Mouse (Mus musculus) myocyte (in vitro differentiated cells): Measurements from ENCODE around the gene Wdr46. TPM values are rescaled to one million over a fixed set of nuclear protein-coding genes. Genes with fewer than 3 reads are reported as not detected.
"Not testable (repeated sequence)": the region's sequence is repeated elsewhere in the genome, so short reads cannot be mapped to it uniquely, and the experiment has no call there.

Experiments
- H3K27me3 ChIP-seq: one replicate; pipeline ENCODE4 v1.6.1; 2011; ENCODE audit not compliant: control insufficient read depth, insufficient read depth, insufficient read length
- H3K36me3 ChIP-seq: one replicate; pipeline ENCODE4 v1.6.1; 2011; ENCODE audit not compliant: control insufficient read depth, insufficient read depth
- H3K4me2 ChIP-seq: one replicate; pipeline ENCODE4 v1.6.1; 2011; ENCODE audit warnings: low read depth, control low read depth
- H3K4me3 ChIP-seq: one replicate; pipeline ENCODE4 v1.5.1; 2011; ENCODE audit warnings: mild to moderate bottlenecking, control low read depth, moderate library complexity
- H3K79me2 ChIP-seq: one replicate; pipeline ENCODE4 v1.6.1; 2011; ENCODE audit not compliant: control insufficient read depth, insufficient read depth
- H3ac ChIP-seq: one replicate; pipeline ENCODE4 v1.6.1; 2011; ENCODE audit not compliant: control insufficient read depth, insufficient read length
- CEBPB ChIP-seq: IDR thresholded peaks from 2 replicates; pipeline ENCODE4 v1.6.1; 2011; ENCODE audit warnings: mild to moderate bottlenecking, moderate library complexity; ENCODE audit not compliant: poor library complexity, insufficient read depth, severe bottlenecking
- E2F4 ChIP-seq: IDR thresholded peaks from one replicate; pipeline ENCODE4 v1.6.1; 2011; ENCODE audit warnings: mild to moderate bottlenecking, control low read depth, moderate library complexity; ENCODE audit not compliant: insufficient read depth
- MAX ChIP-seq: IDR thresholded peaks from one replicate; pipeline ENCODE4 v1.6.1; 2011; ENCODE audit warnings: low read depth, mild to moderate bottlenecking, control low read depth
- MYOD1 ChIP-seq, 3 experiments: IDR thresholded peaks; one replicate each; pipeline ENCODE4 v1.6.1; 2011; ENCODE audit warnings: control low read depth in 2 of 3, low read depth in 2 of 3, mild to moderate bottlenecking in 2 of 3, moderate library complexity in 1 of 3; ENCODE audit not compliant: insufficient read length in 2 of 3, control insufficient read depth in 1 of 3
- MYOG ChIP-seq, 3 experiments: IDR thresholded peaks; one replicate each; pipeline ENCODE4 v1.6.1; 2011; ENCODE audit warnings: control low read depth in 2 of 3, low read depth in 2 of 3, mild to moderate bottlenecking in 2 of 3; ENCODE audit not compliant: insufficient read length in 2 of 3, control insufficient read depth in 1 of 3, insufficient read depth in 1 of 3
- POLR2A ChIP-seq: IDR thresholded peaks from one replicate; pipeline ENCODE4 v1.6.1; 2011; ENCODE audit warnings: low read depth, mild to moderate bottlenecking, control low read depth, moderate library complexity; ENCODE audit not compliant: insufficient read length
- POLR2AphosphoS2 ChIP-seq: IDR thresholded peaks from one replicate; pipeline ENCODE4 v1.6.1; 2011; ENCODE audit warnings: low read depth, control low read depth; ENCODE audit not compliant: insufficient read length
- REST ChIP-seq: IDR thresholded peaks from one replicate; pipeline ENCODE4 v1.6.1; 2011; ENCODE audit warnings: mild to moderate bottlenecking, control low read depth, moderate library complexity; ENCODE audit not compliant: insufficient read depth, insufficient read length
- SRF ChIP-seq: IDR thresholded peaks from one replicate; pipeline ENCODE4 v1.6.1; 2011; ENCODE audit warnings: low read depth; ENCODE audit not compliant: control insufficient read depth, insufficient read length
- TCF12 ChIP-seq: IDR thresholded peaks from one replicate; pipeline ENCODE4 v1.6.1; 2011; ENCODE audit warnings: mild to moderate bottlenecking, control low read depth; ENCODE audit not compliant: poor library complexity, insufficient read depth, severe bottlenecking
- TCF3 ChIP-seq: IDR thresholded peaks from one replicate; pipeline ENCODE4 v1.6.1; 2011; ENCODE audit warnings: low read depth, control low read depth; ENCODE audit not compliant: insufficient read length
- USF1 ChIP-seq: IDR thresholded peaks from one replicate; pipeline ENCODE4 v1.6.1; 2011; ENCODE audit warnings: low read depth, mild to moderate bottlenecking, control low read depth, moderate library complexity
- polyA plus RNA-seq: library from polyadenylated mRNA; unstranded; fragments of >200 nt; fragmentation: generic; extraction: Trizol; gene quantifications from one replicate; pipeline ENCODE4 v1.2.1, GENCODE M21; 2012; ENCODE audit warnings: missing spikeins

Gene Wdr46
- polyA plus RNA-seq, 1 experiment, result 25.9 TPM

- H3K36me3 ChIP-seq, result no peaks in the 10 kb centered on the region
- no peak overlapping the region for H3K4me2 ChIP-seq
- no peaks in the 10 kb centered on the region for H3K79me2 ChIP-seq
- no peak overlapping the region for H3K4me3 ChIP-seq
- TF ChIP-seq SRF (no peak), MYOG (IDR thresholded peaks at IDR 0.05; ENCODE audit: control insufficient read depth in 1 of 3, insufficient read depth in 1 of 3, insufficient read length in 2 of 3, low read depth in 2 of 3) (no peak), POLR2A (no peak), MAX (no peak), TCF3 (no peak), REST (no peak), TCF12 (no peak), CEBPB (no peak), E2F4 (no peak), USF1 (no peak), POLR2AphosphoS2 (no peak), MYOD1 (IDR thresholded peaks at IDR 0.05; ENCODE audit: control insufficient read depth in 1 of 3, insufficient read length in 2 of 3, low read depth in 2 of 3) (no peak)
- no peaks in the 10 kb centered on the region for H3K27me3 ChIP-seq
- H3ac ChIP-seq, result no peak overlapping the region
These were observed 54.5 kb downstream of the Wdr46 start for GRCm38 (mm10) chr17:33994959-33995358.

GRCm38 (mm10) chr17:33995651-33996050, 55.2 kb downstream of the Wdr46 start:
- H3K4me2 ChIP-seq, result no peak overlapping the region
- H3K36me3 ChIP-seq, result no peaks in the 10 kb centered on the region
- no peaks in the 10 kb centered on the region for H3K79me2 ChIP-seq
- H3K27me3 ChIP-seq, result no peaks in the 10 kb centered on the region
- TF ChIP-seq REST, result no peak
- TF ChIP-seq TCF3, result no peak
- no peak for TF ChIP-seq POLR2AphosphoS2
- TF ChIP-seq TCF12, result no peak
- TF ChIP-seq USF1, result no peak
- no peak for TF ChIP-seq CEBPB
- no peak for TF ChIP-seq POLR2A
- TF ChIP-seq MYOG (IDR thresholded peaks at IDR 0.05; ENCODE audit: control insufficient read depth in 1 of 3, insufficient read depth in 1 of 3, insufficient read length in 2 of 3, low read depth in 2 of 3), result no peak
- TF ChIP-seq E2F4, result no peak
- no peak for TF ChIP-seq MYOD1 (IDR thresholded peaks at IDR 0.05; ENCODE audit: control insufficient read depth in 1 of 3, insufficient read length in 2 of 3, low read depth in 2 of 3)
- no peak for TF ChIP-seq SRF
- TF ChIP-seq MAX, result no peak
- no peak overlapping the region for H3K4me3 ChIP-seq
- no peak overlapping the region for H3ac ChIP-seq

- H3K27me3 ChIP-seq, H3ac ChIP-seq, H3K79me2 ChIP-seq, H3K4me3 ChIP-seq, H3K4me2 ChIP-seq, H3K36me3 ChIP-seq: not testable (repeated sequence)
These were observed 56.6 kb downstream of the Wdr46 start for GRCm38 (mm10) chr17:33997025-33997424.

GRCm38 (mm10) chr17:33998697-33999096, 58.2 kb downstream of the Wdr46 start:
- H3K4me3 ChIP-seq, H3K36me3 ChIP-seq, H3K79me2 ChIP-seq, H3ac ChIP-seq, H3K4me2 ChIP-seq, H3K27me3 ChIP-seq: not testable (repeated sequence)

Other genes starting within 250 kb of the Wdr46 start
- gene March2, start 222.0 kb upstream of the Wdr46 start, polyA plus RNA-seq, result 51.5 TPM
- gene Rab11b, start 180.1 kb upstream of the Wdr46 start, polyA plus RNA-seq, result 126 TPM
- 42.8 TPM for gene Angptl4, start 158.8 kb upstream of the Wdr46 start, polyA plus RNA-seq
- gene Kank3, start 130.1 kb upstream of the Wdr46 start, polyA plus RNA-seq, result 8.3 TPM
- 6,768 TPM for gene Rps28, start 116.1 kb upstream of the Wdr46 start, polyA plus RNA-seq
- gene Ndufa7, start 116.1 kb upstream of the Wdr46 start, polyA plus RNA-seq, result 614 TPM
- 83.1 TPM for gene Cd320, start 97.6 kb upstream of the Wdr46 start, polyA plus RNA-seq
- not detected for gene Gm7029, start 66.8 kb upstream of the Wdr46 start, polyA plus RNA-seq
- gene Kifc1, start 50.0 kb upstream of the Wdr46 start, polyA plus RNA-seq, result 32.2 TPM
- gene Platr17, start 35.5 kb upstream of the Wdr46 start, polyA plus RNA-seq, result 0.17 TPM
- gene Daxx, start 31.2 kb upstream of the Wdr46 start, polyA plus RNA-seq, result 16.9 TPM
- 50.6 TPM for gene Tapbp, start 24.8 kb upstream of the Wdr46 start, polyA plus RNA-seq
- gene Zbtb22, start 24.8 kb upstream of the Wdr46 start, polyA plus RNA-seq, result 31.6 TPM
- gene Rgl2, start 11.1 kb upstream of the Wdr46 start, polyA plus RNA-seq, result 20.1 TPM
- gene Pfdn6, start 317 bp upstream of the Wdr46 start, polyA plus RNA-seq, result 110 TPM
- gene B3galt4, start 10.8 kb downstream of the Wdr46 start, polyA plus RNA-seq, result 1.2 TPM
- gene Vps52, start 15.2 kb downstream of the Wdr46 start, polyA plus RNA-seq, result 29.9 TPM
- gene Rps18, start 15.3 kb downstream of the Wdr46 start, polyA plus RNA-seq, result 287 TPM
- gene H2-K1, start 59.7 kb downstream of the Wdr46 start, polyA plus RNA-seq, result 89.2 TPM
- 42.9 TPM for gene Ring1, start 84.0 kb downstream of the Wdr46 start, polyA plus RNA-seq
- gene H2-Ke6, start 87.4 kb downstream of the Wdr46 start, polyA plus RNA-seq, result 51.1 TPM
- 207 TPM for gene Slc39a7, start 91.0 kb downstream of the Wdr46 start, polyA plus RNA-seq
- 45.8 TPM for gene Rxrb, start 91.2 kb downstream of the Wdr46 start, polyA plus RNA-seq
- 0.94 TPM for gene Col11a2, start 98.8 kb downstream of the Wdr46 start, polyA plus RNA-seq
- 0.07 TPM for gene H2-Oa, start 151.7 kb downstream of the Wdr46 start, polyA plus RNA-seq
- 7.2 TPM for gene H2-DMa, start 178.9 kb downstream of the Wdr46 start, polyA plus RNA-seq
- 90.1 TPM for gene Brd2, start 182.0 kb downstream of the Wdr46 start, polyA plus RNA-seq
- not detected for gene H2-DMb2, start 202.6 kb downstream of the Wdr46 start, polyA plus RNA-seq
- not detected for gene H2-DMb1, start 212.4 kb downstream of the Wdr46 start, polyA plus RNA-seq
- gene Tap1, start 246.9 kb downstream of the Wdr46 start, polyA plus RNA-seq, result 0.62 TPM
- gene Psmb9, start 247.1 kb downstream of the Wdr46 start, polyA plus RNA-seq, result 0.26 TPM